Mouse (Mus musculus) left cerebral cortex, postnatal 36 days (tissue): ENCODE data around the gene Slc25a3. TPM values are rescaled to one million over a fixed set of nuclear protein-coding genes. Genes with fewer than 3 reads are reported as not detected.
A peak's percentile ranks its signal among the peaks of the same experiment; 100 is the strongest.

ENCODE experiments used
- DNase-seq, 2 experiments: peaks; one replicate each; pipeline ENCODE4 v3.0.0; 2021 to 2022; ENCODE audit warnings: low spot score in 2 of 2, mixed read lengths in 1 of 2
- intact Hi-C: fragments of 180-260 bp; cut with DNase I; formaldehyde crosslinking; loops from one replicate; pipeline ENCODE4 v1.15.1; 2025
- total RNA-seq, 2 experiments: library from RNA; stranded (reverse); gene quantifications; 2 replicates each; pipeline ENCODE4 v1.2.3; 2021

The Slc25a3 gene
- total RNA-seq: 100 to 1,000 TPM; 513 to 539 TPM

DNA sequence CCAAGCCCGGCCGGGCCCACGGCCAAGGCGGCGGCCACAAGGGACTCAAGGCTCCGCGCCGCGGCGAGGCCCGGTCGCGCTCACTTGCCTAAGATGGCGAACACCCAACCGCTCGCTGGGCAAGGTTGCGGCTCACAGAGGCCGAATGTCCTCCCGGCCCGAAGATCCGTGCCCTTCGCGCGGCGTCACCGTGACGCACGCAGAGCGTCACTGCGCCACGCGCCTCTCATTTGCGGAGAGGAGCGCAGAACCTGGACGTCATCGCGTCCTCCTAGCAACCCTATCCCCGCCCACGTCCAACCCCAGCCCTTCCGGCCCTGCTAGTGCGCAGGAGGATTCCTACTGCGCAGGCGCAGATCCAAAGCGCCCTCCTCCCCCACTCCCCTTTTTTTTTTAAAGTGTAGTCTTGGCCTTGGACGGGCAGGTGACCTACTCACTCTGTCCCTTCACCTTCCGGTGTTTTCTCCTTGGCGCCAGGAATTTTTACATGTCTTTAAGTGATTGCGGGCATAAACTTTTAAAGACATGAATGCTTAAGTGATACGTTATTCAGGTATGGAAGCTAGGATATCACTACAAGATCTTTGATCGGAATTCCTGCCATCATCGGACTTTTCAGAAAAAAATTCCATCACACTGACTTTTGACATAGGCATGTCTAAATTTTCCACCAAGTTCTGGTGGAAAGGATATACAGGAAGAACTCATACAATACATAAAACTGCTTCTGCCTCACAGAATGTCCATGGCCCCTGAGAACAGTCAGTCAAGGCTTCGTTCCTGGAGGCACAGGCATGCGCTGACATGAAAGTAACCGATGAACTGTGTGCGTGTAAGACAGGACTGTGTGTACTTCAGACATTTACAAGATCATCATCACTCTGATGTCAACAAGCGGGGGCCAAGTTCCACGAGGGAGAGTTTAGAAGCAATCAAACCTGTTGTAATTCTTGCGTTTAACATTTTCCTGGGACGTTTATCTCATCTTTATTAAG, at the start of gene Slc25a3:
Slc25a3 (minus strand) TSS at position 232 of the 995 bp plus-strand sequence.
- intact Hi-C loops: loop anchor here (5.0 kb wide), 1 partner anchor 42 kb away; the partner anchor contains the start of genes Apaf1 and Ikbip
- peak; percentile 98 for DNase-seq

DNA sequence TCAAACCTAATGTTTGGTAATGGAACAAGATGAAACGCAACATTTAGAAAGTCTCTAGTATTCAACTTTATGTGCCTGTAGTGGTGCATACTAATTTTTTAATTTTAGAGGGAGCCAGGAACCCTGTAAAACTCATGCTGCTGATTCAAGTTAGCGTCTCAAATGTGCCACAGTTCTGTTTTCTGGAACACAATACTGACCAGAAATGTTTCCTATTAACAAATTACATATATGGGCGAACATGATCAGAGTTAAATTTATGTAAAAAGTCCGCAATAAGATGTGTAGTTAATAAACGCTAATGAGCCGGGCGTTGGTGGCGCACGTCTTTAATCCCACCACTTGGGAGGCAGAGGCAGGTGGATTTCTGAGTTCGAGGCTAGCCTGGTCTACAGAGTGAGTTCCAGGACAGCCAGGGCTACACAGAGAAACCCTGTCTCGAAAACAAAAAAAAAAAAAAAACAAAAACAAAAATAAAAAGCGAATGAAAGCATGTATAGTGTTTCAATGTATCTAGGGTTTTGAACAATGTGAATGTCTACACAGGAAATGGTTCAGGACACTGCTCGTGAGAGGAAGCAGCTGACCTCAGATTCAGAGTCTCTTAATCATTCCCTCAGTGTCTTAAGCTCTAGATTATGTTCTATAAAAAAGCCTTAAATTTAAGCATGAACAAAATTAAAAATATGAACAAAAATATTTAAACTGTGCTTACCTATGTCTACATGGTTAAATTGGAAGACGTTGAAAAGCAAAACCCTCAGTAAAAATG, 48.7 kb upstream of the Slc25a3 start:
- intact Hi-C loops: no loop called here
- no peak for DNase-seq

DNA sequence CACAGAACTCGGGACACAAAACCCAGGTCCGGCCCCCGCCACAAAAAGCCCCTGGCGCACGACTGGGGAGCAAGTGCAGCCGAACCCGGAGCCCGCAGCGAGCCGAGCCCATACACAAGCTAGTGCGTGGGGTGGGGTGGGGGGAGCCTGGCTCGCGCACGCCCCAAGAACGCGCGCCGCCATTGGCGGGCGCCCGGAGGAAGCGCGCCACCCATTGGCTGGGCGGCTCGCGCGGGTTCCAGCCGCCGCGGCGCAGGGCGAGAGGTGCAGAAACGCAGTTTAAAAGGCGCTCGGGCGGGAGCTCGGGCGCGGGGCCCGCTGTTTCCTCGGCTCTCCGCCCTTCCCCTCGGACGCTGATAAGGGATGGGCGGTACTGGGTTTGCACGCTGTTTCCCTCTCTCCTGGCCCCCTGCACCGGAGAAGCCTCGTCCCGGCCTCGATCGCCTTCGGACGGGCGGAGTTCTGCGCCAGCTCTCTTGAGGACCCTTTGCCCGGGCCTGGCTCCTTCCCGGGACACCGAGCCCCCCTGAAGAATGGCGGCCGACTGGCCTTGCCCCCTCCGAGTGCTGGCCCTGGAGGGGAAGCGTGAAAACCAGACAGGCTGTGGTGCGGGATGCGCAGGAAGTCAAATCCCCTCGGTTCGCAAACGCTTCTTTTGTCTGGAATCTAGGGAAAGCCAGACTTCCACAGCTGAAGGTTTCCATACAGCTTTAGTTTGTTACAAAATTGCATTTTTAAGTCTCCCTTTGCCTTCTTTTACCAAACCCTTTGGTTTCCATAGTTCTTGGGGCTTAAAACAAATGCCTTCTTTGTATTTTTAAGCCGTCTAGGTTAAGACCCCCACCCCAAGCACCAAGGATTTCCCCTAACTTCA, 47.8 kb upstream of the Slc25a3 start:
- intact Hi-C loops: loop anchor here (2.0 kb wide), 2 partner anchors 17 to 65 kb away; no protein-coding TSS in a partner anchor
- DNase-seq: peak; percentile 95 to 98

DNA sequence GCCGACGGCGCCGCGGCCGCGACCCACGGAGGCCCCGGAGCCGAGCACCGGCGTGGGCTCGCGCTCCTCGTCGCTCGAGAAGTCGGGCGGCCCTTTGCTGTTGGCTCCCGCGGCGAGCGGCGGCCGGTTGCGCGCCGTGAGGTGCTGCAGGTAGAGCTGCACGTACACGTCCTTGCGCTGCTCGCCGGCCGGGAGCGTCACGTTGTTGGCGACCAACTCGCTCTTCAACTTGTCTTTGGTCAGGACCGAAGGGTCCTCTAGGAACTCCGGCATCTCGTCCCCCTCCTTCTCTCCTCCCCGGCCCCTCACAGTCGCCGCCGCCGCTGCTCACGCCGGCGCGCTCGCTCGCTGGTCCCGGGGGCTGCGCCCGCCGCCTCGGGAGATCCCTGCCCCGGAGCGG, 47.2 kb upstream of the Slc25a3 start:
- intact Hi-C loops: loop anchor here (2.0 kb wide), 2 partner anchors 18 to 66 kb away; no protein-coding TSS in a partner anchor

DNA sequence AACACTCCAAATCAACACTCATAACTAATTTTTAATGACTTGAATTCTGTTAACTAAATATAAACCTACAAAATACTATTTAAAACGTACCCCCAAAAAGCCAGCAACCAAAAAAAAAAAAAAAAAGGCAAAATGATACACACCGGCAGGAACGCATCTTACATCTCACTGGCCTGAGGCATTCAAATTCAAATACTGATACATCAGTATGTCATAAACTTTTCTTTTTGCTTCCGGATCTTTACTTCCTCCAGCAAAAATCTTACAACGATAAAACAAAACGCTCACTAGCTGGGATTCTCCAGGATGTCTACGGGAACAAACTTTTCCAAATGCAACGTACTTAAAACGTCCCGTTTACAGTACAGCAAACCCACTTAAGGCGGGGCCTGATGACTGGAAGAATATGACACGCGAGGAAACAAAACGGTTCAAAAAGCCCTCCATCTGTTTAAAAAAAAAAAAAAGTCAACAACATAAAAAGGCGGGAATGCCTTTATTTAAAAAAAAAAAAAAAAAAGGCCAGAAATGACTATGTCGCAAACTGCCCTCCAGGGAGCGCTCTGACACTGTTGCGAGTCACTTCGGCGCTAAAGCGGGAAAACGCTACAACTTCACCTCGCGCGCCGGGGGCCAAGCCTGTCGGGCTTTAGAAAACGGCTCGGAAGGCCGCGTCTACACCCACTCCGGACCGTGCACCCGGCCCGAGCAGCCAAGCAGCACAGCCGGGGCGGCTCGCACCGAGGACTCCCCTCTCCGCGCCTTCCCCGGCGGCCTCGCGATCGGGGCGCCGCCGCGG, 46.5 kb upstream of the Slc25a3 start:
- DNase-seq: peak; percentile 81 to 82
- intact Hi-C loops: loop anchor here (2.0 kb wide), 2 partner anchors 18 to 66 kb away; no protein-coding TSS in a partner anchor

More for the DNA sequence above, 47.2 kb upstream of the Slc25a3 start:
- no peak for DNase-seq

DNA sequence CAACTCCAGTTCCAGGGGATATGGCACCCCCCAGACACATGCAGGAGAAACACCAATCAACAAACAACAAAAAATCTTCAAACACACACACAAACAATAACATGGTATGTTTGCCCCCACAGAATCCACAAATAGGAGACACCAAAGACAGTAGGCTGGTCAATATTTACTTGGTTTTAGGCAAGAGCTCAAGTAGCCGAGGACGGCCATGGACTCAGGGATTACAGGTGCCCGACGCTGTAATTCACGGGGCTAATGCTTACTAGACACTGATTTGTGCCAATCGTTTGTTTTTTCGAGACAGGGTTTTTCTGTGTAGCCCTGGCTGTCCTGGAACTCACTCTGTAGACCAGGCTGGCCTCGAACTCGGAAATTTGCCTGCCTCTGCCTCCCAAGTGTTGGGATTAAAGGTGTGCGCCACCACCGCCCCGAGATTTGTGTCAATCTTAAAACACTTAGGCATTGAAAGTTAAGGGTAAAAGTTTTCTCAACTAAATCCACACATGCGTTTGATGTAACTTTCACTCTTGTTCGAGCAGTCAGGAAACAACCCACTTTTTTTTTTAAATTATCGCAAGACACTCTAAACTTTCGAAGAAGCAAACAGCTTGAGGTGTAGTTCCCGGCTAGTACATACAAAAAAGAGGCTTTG, 45.7 kb upstream of the Slc25a3 start:
- intact Hi-C loops: loop anchor here (2.0 kb wide), 2 partner anchors 19 to 67 kb away; no protein-coding TSS in a partner anchor
- no peak for DNase-seq

DNA sequence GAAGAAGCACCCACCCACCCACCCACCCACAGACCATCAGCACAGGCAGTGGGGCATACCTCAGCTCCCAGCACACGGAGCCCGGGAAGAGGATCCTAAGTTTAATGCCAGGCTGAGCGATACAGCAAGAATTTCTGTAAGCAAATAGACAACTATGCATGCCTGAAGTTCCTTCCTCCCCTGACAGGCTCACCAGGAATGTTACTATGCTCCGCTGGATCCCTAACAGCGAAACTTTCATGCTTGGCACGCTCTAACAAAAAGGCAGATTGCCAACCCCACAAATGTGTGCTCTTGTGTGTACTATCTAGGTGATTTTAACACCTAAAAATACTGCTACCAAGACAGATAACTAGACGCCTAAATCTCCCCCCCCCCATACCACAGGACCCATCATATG, 43.5 kb upstream of the Slc25a3 start:
- DNase-seq: no peak
- intact Hi-C loops: no loop called here

DNA sequence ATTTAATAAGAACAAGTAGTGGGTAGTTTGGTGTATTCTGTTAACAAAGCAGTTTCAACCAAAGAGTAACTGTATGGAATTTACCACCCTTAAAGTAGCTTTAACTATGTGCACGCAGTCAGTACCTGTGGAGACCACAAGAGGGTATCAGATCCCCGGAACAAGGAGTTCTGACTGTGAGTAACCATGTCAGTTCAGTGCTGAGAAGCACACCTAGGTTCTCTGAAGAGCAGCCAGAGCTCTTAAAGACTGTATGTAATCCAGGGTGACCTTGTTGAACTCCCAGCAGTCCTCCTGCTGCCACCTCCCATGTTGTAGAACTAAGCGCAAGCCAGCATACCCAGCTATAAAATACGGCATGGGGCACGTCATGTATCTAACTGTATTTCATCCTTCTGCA, 43.0 kb upstream of the Slc25a3 start:
- intact Hi-C loops: no loop called here
- DNase-seq: no peak

DNA sequence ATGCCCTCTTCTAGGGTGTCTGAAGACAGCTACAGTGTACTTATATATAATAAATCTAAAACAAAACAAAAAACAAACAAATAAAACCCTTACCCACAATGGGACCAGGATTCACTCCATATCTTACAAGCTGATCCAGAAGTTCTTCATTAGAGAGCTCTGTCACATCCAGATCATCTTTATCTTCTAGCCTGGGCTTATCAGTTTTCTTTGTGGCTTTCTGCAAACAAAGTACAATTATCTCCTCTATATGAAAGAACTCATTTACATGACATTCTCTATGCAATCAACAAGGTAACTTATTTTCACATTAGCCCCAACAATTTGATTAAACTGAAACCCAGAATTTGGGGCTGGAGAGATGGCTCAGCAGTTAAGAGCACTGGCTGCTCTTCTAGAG, 42.0 kb upstream of the Slc25a3 start:
- no peak for DNase-seq
- intact Hi-C loops: no loop called here

DNA sequence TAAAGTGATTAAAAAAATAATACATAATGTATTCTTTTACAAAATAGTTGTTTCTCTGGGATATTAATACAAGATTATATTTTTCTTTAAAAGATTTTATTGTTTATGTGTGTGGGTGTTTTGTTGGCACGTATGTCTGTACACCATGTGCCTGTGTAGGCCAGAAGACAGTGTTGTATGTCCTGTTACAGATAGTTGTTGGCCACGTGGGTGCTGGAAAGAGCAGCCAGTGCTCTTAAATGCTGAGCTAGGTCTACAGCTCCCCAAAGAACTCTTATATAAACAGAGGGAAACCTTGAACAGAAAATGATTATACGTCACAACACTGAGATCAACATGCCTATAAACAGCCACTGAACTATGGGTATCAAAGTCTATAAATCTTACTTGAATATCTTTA, 40.6 kb upstream of the Slc25a3 start:
- no peak for DNase-seq
- intact Hi-C loops: no loop called here

DNA sequence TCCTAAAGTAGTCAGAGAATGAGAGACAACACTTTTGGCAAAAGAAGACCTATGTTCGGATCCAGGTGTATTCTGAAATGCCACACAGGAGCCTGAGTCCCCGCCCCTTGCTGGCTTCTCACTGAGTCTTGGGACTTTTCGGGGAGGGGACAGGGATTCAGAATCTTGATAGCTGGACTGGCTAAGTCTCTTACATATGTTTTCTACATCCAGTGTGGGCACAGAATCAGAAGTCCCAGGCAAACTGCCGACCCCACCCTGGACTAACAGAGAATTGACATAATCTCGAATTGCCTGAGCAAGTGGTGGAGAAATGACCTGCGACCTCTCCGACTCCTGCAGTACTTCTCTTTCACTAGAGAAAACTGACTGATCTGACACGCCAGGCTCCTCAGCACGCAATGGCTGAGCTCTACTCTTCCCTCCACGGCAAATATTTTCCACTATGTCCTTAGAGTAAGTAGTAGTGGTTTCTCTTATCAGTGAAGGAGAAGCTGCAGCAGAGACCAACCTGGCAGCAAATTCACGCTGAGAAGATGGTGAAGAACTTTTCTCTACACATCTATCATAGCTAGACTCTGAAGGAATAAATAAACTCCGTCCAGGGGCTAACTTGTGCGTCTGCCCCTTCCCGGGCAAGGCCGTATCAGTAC, 38.8 kb upstream of the Slc25a3 start:
- DNase-seq: no peak
- intact Hi-C loops: no loop called here

DNA sequence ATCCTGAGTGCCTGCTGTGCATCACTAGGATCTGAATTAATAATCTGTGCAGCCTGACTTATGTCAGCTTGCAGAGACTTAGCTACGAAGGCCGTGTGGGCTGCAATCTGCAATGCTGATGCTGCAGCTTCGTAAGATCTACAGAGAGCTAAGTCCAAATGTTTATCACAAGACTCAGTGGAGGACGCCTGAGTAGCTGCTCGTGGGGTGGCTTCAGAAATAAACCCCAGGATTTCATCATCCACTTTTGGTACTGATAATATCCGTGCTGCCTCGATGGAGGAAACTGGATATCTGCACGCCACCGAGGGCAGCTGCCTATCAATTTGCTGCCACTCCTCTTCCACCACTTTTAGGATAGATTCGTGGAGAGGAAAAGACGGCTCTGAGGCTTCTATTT, 38.2 kb upstream of the Slc25a3 start:
- intact Hi-C loops: no loop called here
- DNase-seq: no peak

DNA sequence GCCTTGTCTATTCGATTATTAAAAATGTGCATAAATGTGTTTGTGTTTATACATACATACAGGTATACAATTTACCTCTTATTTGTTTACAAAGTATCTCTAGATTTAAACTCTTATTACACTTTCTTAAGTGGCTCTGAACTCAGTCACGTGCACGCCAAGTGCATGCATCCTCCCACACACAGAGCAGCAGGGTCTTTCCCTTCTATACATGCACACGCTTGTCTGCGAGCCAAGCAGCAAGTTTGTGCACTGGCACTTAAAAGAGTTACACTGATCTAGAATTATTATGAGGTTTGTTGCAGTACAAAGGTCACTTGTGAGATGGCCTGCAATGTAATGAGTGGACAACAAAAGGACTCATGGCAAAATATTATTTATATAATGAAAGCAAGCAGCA, 37.1 kb upstream of the Slc25a3 start:
- no peak for DNase-seq
- intact Hi-C loops: no loop called here

DNA sequence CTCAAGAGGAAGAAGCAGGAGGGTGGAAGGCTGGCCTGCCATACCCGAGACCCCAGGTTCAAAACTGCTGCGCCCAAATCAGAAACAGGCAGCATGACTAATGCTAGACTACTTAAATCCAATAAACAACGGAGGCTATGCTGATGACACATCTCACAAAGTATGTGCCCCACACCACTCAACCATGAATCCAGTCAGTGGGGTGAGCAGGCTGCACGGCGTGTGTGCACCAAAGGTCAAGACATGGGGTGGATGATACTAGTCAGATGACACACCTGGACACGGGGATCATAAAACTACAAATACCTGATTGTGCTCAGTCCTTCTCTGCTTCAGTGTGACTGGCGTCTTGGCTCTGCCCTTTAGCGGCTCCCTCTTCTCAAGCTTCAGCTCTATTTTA, 34.6 kb upstream of the Slc25a3 start:
- intact Hi-C loops: no loop called here
- no peak for DNase-seq

DNA sequence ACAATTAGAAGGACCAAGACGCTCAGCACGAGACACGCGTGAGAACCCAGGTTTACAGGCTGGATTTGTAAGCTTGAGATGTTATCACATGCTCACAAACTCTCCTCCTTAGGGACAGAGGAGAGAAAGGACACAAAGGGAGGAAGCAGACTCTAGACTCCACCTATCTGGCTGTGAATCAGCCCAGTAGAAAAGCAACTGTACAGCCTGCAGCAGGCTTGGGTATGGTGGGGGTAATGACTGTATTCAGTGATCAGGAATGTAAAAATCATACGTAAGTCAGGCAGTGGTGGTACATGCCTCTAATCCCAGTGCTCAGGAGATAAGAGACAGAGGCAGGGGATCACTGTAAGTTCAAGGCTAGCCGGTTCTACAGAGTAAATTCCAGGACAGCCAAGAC, 32.5 kb upstream of the Slc25a3 start:
- intact Hi-C loops: no loop called here

DNA sequence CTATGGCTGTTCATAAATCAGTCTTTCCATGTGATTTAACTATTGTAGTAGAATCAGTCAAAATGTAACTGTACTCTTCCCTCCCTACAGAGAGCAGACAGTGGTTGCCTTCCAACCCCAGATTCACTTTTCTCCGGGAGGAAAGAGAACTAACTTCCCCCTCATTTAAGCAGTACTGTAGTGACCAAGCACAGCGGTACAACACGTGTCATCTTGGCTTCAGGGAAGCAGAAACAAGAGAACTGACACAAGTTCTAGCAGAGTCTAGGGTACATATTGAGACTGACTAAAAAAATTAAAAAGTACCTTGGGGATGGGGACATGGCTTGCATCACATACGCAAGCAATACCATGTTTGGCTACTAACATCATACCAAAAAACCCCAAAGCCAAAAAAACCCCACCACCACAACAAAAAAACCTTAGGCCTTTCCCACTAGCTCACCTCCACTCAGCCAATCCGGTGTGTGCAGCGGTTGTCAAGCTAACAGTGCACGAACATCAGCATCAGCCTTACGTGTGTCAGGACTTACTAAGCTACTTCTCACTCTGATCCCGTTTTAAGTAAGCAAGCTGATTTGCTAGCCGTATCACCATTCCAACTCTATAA, 30.1 kb upstream of the Slc25a3 start:
- no peak for DNase-seq
- intact Hi-C loops: no loop called here

More for the DNA sequence above, 32.5 kb upstream of the Slc25a3 start:
- no peak for DNase-seq

DNA sequence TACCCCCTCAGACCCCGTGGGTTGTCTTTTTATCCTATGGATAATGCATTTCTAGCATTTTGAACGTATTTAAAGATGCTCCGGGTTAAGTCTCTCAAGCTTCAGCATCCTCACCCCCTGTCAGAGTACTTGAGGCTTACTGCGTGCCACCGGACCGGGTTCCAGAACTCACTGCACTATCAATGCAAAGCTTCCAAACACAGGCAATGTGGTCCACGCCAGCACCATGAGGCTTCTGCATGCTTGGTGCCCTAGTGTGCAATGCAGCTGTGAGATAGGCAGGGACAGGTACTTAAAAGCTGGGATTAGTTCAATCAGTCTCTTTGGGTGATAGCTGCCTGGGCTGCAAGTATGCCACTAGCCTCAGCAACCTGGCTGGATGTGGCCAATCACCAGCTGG, 21.6 kb upstream of the Slc25a3 start:
- no peak for DNase-seq
- intact Hi-C loops: no loop called here
